Mouse (Mus musculus) intestine, postnatal 0 days (tissue): ENCODE measurements at regions not wholly inside any gene's neighbourhood (a gene's known extent, or its start where the extent isn't known, plus 50 kb on each side); places are given as distances from the start of the nearest gene placed in this dataset.
"Not testable (repeated sequence)": the region's sequence is repeated elsewhere in the genome, so short reads cannot be mapped to it uniquely, and the experiment has no call there.

Experiments used
- ATAC-seq: fragments of 200-750 bp; cut with Nextera tagmentation; 2 replicates; pipeline ENCODE4 v1.8.0; 2017; ENCODE audit warnings: mild to moderate bottlenecking, moderate TSS enrichment, moderate library complexity
- H3K27ac ChIP-seq: fragments of 300-500 bp; sonication (generic); 2 replicates; pipeline ENCODE4 v1.5.1; 2014; ENCODE audit warnings: mild to moderate bottlenecking, low read depth, low read length, moderate library complexity
- H3K27me3 ChIP-seq: fragments of 300-500 bp; sonication (generic); replicated peaks from 2 replicates; pipeline ENCODE4 v1.6.1; 2014; ENCODE audit warnings: low read length, mixed read lengths; ENCODE audit not compliant: control insufficient read depth, insufficient read depth
- H3K36me3 ChIP-seq: fragments of 300-500 bp; sonication (generic); 2 replicates; pipeline ENCODE4 v1.6.1; 2014; ENCODE audit warnings: mild to moderate bottlenecking, moderate library complexity; ENCODE audit not compliant: control insufficient read depth, insufficient read depth
- H3K4me1 ChIP-seq: fragments of 300-500 bp; sonication (generic); replicated peaks from 2 replicates; pipeline ENCODE4 v1.6.1; 2014; ENCODE audit warnings: antibody characterized with exemption, low read length, mixed read lengths; ENCODE audit not compliant: control insufficient read depth, insufficient read depth
- H3K4me2 ChIP-seq: fragments of 300-500 bp; sonication (generic); replicated peaks from 2 replicates; pipeline ENCODE4 v1.6.1; 2014; ENCODE audit warnings: low read depth, mild to moderate bottlenecking, moderate library complexity
- H3K4me3 ChIP-seq: fragments of 300-500 bp; sonication (generic); 2 replicates; pipeline ENCODE4 v1.5.1; 2014; ENCODE audit warnings: low read depth, low read length
- H3K9ac ChIP-seq: fragments of 300-500 bp; sonication (generic); 2 replicates; pipeline ENCODE4 v1.6.1; 2014; ENCODE audit warnings: mild to moderate bottlenecking, low read depth, low read length
- H3K9me3 ChIP-seq: fragments of 300-500 bp; sonication (generic); 2 replicates; pipeline ENCODE4 v1.6.1; 2016; ENCODE audit warnings: mixed run types; ENCODE audit not compliant: control insufficient read depth
- CTCF ChIP-seq: sonication (generic); IDR thresholded peaks from 2 replicates; pipeline ENCODE4 v1.5.1; 2016; ENCODE audit warnings: low read depth, mild to moderate bottlenecking, control low read depth, antibody characterized with exemption, moderate library complexity
- WGBS: fragments of 180-500 bp; shearing (Covaris S2); extraction: QIAGEN DNeasy Blood & Tissue Kit; methylation state at CpG from one replicate; pipeline ENCODE4 v1.1.7; 2014; 5-methylcytosine and 5-hydroxymethylcytosine counted together

- H3K4me2 ChIP-seq, result no peak overlapping the region
- H3K27ac ChIP-seq, result no peak overlapping the region
- H3K4me1 ChIP-seq, result no peaks in the 10 kb centered on the region
- TF ChIP-seq CTCF, result no peak
- H3K36me3 ChIP-seq, result no peaks in the 10 kb centered on the region
- no peak overlapping the region for H3K4me3 ChIP-seq
- H3K27me3 ChIP-seq, result no peaks in the 10 kb centered on the region
- no peak for ATAC-seq
- WGBS, result 89% methylated on average over 1 of the region's 1 CpGs
- H3K9ac ChIP-seq, result no peak overlapping the region
- H3K9me3 ChIP-seq, result no peaks in the 10 kb centered on the region
Measured at GRCm38 (mm10) chr14:89922316-89922715, 1451.1 kb upstream of the Pcdh20 start.

- H3K9me3 ChIP-seq, H3K4me3 ChIP-seq, H3K9ac ChIP-seq, H3K27ac ChIP-seq, H3K36me3 ChIP-seq, H3K27me3 ChIP-seq, H3K4me1 ChIP-seq, H3K4me2 ChIP-seq, ATAC-seq: not testable (repeated sequence)
- 0 out of 2 replicates have a peak, but pooled peaks have one; percentile 25 for TF ChIP-seq CTCF
- 0% methylated on average over 1 of the region's 1 CpGs for WGBS
Measured at GRCm38 (mm10) chr14:89920586-89920985, 1449.4 kb upstream of the Pcdh20 start.

GRCm38 (mm10) chr14:89898701-89899227, 1427.6 kb upstream of the Pcdh20 start:
- H3K4me1 ChIP-seq, H3K36me3 ChIP-seq, H3K4me2 ChIP-seq, ATAC-seq, H3K9me3 ChIP-seq, H3K4me3 ChIP-seq, H3K27ac ChIP-seq, H3K27me3 ChIP-seq, H3K9ac ChIP-seq: not testable (repeated sequence)
- WGBS, result 83% methylated on average over 22 of the region's 34 CpGs

GRCm38 (mm10) chr14:89898135-89898534, 1426.9 kb upstream of the Pcdh20 start:
- not testable (repeated sequence) for H3K27me3 ChIP-seq, ATAC-seq, H3K4me2 ChIP-seq, H3K9me3 ChIP-seq, H3K4me1 ChIP-seq, H3K9ac ChIP-seq, H3K27ac ChIP-seq, H3K4me3 ChIP-seq, H3K36me3 ChIP-seq
- 88% methylated on average over 19 of the region's 22 CpGs for WGBS

- H3K9me3 ChIP-seq, H3K27me3 ChIP-seq, H3K4me2 ChIP-seq, ATAC-seq, H3K27ac ChIP-seq, H3K4me1 ChIP-seq, H3K36me3 ChIP-seq, H3K9ac ChIP-seq, H3K4me3 ChIP-seq: not testable (repeated sequence)
- WGBS, result 76% methylated on average over 16 of the region's 16 CpGs
Measured at GRCm38 (mm10) chr14:89896891-89897290, 1425.7 kb upstream of the Pcdh20 start.
